Mouse (Mus musculus) liver, embryonic 14.5 days (tissue): ENCODE measurements around the gene Txnrd2. TPM values are rescaled to one million over a fixed set of nuclear protein-coding genes. Genes with fewer than 3 reads are reported as not detected.

Experiments used
- ATAC-seq: fragments of 200-750 bp; cut with Nextera tagmentation; 2 replicates; pipeline ENCODE4 v1.8.0; 2017; ENCODE audit warnings: moderate number of reproducible peaks, mild to moderate bottlenecking, moderate library complexity; ENCODE audit not compliant: insufficient read depth
- DNase-seq, 3 experiments: peaks; one replicate each; pipeline ENCODE4 v3.0.0-alpha.2; 2012 to 2013; ENCODE audit warnings: low read depth in 3 of 3, low spot score in 3 of 3
- H3K27ac ChIP-seq: fragments of 300-500 bp; sonication (generic); 2 replicates; pipeline ENCODE4 v1.5.1; 2014; ENCODE audit warnings: moderate library complexity, mild to moderate bottlenecking, control low read depth, inconsistent platforms
- H3K27me3 ChIP-seq: fragments of 300-500 bp; sonication (generic); 2 replicates; pipeline ENCODE4 v1.6.1; 2014; ENCODE audit warnings: mild to moderate bottlenecking, low read length, moderate library complexity; ENCODE audit not compliant: control insufficient read depth, insufficient read depth
- H3K36me3 ChIP-seq: fragments of 300-500 bp; sonication (generic); replicated peaks from 2 replicates; pipeline ENCODE4 v1.6.1; 2014; ENCODE audit warnings: low read depth; ENCODE audit not compliant: control insufficient read depth, insufficient read depth
- H3K4me1 ChIP-seq, 2 experiments: fragments of 200-500 bp in 1 of 2; fragments of 300-500 bp in 1 of 2; sonication (generic) in 1 of 2; replicated peaks; 2 replicates each; pipeline ENCODE4 v1.6.1; 2012 to 2014; ENCODE audit warnings: antibody characterized with exemption in 1 of 2, inconsistent platforms in 1 of 2, low read length in 1 of 2; ENCODE audit not compliant: control insufficient read depth in 2 of 2, insufficient read depth in 2 of 2
- H3K4me2 ChIP-seq: fragments of 300-500 bp; sonication (generic); 2 replicates; pipeline ENCODE4 v1.6.1; 2014; ENCODE audit warnings: low read depth, mild to moderate bottlenecking, control low read depth, moderate library complexity
- H3K4me3 ChIP-seq, 2 experiments: fragments of 200-500 bp in 1 of 2; fragments of 300-500 bp in 1 of 2; sonication (generic) in 1 of 2; 2 replicates each; pipeline ENCODE4 v1.5.1; 2012 to 2014; ENCODE audit warnings: low read depth in 2 of 2, low read length in 2 of 2, mild to moderate bottlenecking in 2 of 2, control low read depth in 1 of 2, inconsistent platforms in 1 of 2, moderate library complexity in 1 of 2; ENCODE audit not compliant: insufficient read depth in 1 of 2
- H3K9ac ChIP-seq: fragments of 300-500 bp; sonication (generic); replicated peaks from 2 replicates; pipeline ENCODE4 v1.6.1; 2014; ENCODE audit warnings: mild to moderate bottlenecking, control low read depth, moderate library complexity
- H3K9me3 ChIP-seq: fragments of 300-500 bp; sonication (generic); 2 replicates; pipeline ENCODE4 v1.6.1; 2016; ENCODE audit warnings: low read length, mixed read lengths; ENCODE audit not compliant: control insufficient read depth
- CTCF ChIP-seq: IDR thresholded peaks from 2 replicates; pipeline ENCODE4 v1.5.1; 2016; ENCODE audit warnings: antibody characterized with exemption, low read depth, control low read depth
- EP300 ChIP-seq: IDR thresholded peaks from 2 replicates; pipeline ENCODE4 v1.6.1; 2016; ENCODE audit warnings: antibody characterized with exemption, low read depth
- WGBS: fragments of 180-500 bp; shearing (Covaris S2); extraction: QIAGEN DNeasy Blood & Tissue Kit; methylation state at CpG from one replicate; pipeline ENCODE4 v1.1.7; 2014; ENCODE audit not compliant: insufficient replicate concordance; 5-methylcytosine and 5-hydroxymethylcytosine counted together
- polyA plus RNA-seq, 2 experiments: library from polyadenylated mRNA; depleted of rRNA in 1 of 2; stranded (reverse) in 1 of 2; unstranded in 1 of 2; fragments of >200 nt; fragmentation: Nextera tagmentation in 1 of 2; extraction: Ambion mirVana in 1 of 2; gene quantifications; 2 replicates each; pipeline versions ENCODE4 v1.2.1 to v1.2.3; 2012 to 2014

The Txnrd2 gene
- polyA plus RNA-seq (2012; rRNA removed) (79.9 and 113 TPM in 2 replicates), polyA plus RNA-seq (2014; fragmentation: Nextera tagmentation; extraction: Ambion mirVana) (110 and 112 TPM in 2 replicates)

DNA sequence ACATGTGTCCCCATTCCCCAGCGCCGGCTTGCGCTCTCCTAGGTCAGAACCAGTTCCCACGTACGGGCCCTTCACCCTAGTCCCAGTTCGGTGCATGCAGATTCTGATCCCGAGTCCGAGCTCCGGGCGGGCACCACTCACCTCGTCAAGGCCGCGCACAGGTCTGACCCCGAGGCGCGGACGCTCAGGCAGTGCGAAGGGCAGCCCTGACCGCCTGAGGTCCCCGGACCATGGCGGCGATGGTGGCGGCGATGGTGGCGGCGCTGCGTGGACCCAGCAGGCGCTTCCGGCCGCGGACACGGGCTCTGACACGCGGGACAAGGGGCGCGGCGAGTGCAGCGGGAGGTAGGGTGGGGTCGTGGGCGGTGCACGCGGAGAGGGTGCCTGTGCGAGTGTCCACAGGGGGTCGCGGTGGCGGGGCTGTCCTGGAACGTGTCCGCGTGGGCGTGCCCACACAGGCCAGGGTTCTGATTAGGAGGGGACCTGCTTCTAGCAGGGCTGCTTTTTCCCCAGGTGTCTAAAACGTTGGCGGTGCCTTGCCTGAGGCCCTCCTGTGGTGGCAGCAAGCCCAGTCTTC, at the start of gene Txnrd2:
Txnrd2 (plus strand) TSS at position 170 of the 577 bp plus-strand sequence.
- DNase-seq (peak; percentile 63 to 74 (median 72)), ATAC-seq (peak; percentile 64)
- Histone ChIP-seq H3K36me3 (peaks cover 30% of the 10 kb centered on the region), H3K9me3 (no peaks in the 10 kb centered on the region), H3K4me2 (peak within 1 kb of the TSS; percentile 96), H3K27ac (peak within 1 kb of the TSS; percentile 98), H3K27me3 (no peaks in the 10 kb centered on the region), H3K4me1 (peaks cover 34 to 40% of the 10 kb centered on the region in 2 experiments), H3K4me3 (peak within 1 kb of the TSS; percentile 82 to 96), H3K9ac (peak within 1 kb of the TSS; percentile 91)
- TF ChIP-seq EP300 (peak; percentile 28; the same call in 1 of the 2 replicates), CTCF (peak; percentile 81)
- under 1% methylated on average over 52 of the region's 52 CpGs for WGBS

DNA sequence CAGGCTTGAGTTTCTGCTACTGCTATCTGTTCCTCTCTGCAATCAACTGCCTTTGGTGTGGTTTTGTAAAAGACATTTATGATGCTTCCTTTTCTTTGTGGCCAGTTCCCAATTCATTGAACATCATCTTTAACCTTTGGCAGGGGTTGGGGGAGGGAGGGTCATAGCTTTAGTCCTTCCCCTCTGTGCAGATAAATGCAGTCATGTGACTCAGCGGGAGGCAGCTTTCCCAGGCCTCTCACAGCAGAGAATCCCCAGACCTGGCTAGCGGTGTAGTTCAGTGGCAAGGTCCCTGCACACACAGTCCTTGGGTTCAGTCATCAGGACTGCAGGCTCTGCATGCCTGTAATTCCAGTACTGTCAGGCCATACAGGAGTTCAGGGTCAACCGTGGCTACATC, 49.0 kb upstream of the Txnrd2 start:
- H3K4me3 ChIP-seq, result no peak overlapping the region
- no peaks in the 10 kb centered on the region for H3K9me3 ChIP-seq
- peak; percentile 70; the same call in 1 of the 2 replicates for ATAC-seq
- H3K9ac ChIP-seq, result no peak overlapping the region; the same call in 1 of the 2 replicates
- H3K27ac ChIP-seq, result no peak overlapping the region; the same call in 1 of the 2 replicates
- no peak overlapping the region for H3K4me2 ChIP-seq
- DNase-seq, result no peak
- no peak for TF ChIP-seq EP300
- peaks cover 7 to 12% of the 10 kb centered on the region in 2 experiments for H3K4me1 ChIP-seq
- no peaks in the 10 kb centered on the region for H3K27me3 ChIP-seq
- H3K36me3 ChIP-seq, result no peaks in the 10 kb centered on the region
- WGBS, result 18% methylated on average over 3 of the region's 3 CpGs

DNA sequence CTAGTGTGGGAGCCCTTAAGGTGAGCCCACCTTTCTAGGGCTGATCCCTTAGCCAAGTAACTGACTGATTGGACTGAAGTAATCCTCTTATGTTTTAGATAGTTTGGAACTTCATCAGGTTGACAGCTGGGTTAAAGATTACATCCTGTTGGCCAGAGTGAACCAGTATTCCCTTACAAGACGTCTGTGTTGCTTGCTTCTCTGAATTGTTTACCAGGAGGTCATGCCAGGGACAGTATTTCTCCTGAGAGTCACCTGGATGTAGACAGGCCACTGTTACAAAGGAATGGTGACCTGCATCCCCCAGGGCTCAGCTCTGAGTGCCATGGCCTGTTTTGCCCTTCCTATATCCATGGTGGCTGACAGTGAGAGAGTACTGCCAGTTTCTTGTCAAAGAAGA, 47.7 kb upstream of the Txnrd2 start:
- no peak overlapping the region for H3K27ac ChIP-seq
- H3K36me3 ChIP-seq, result no peaks in the 10 kb centered on the region
- no peak overlapping the region for H3K4me2 ChIP-seq
- WGBS, result 31% methylated on average over 1 of the region's 1 CpGs
- H3K27me3 ChIP-seq, result no peaks in the 10 kb centered on the region
- H3K4me1 ChIP-seq, result peaks cover 7 to 12% of the 10 kb centered on the region in 2 experiments
- TF ChIP-seq CTCF (no peak), EP300 (no peak)
- no peaks in the 10 kb centered on the region for H3K9me3 ChIP-seq
- DNase-seq (no peak), ATAC-seq (no peak)
- H3K9ac ChIP-seq, result no peak overlapping the region
- no peak overlapping the region for H3K4me3 ChIP-seq

DNA sequence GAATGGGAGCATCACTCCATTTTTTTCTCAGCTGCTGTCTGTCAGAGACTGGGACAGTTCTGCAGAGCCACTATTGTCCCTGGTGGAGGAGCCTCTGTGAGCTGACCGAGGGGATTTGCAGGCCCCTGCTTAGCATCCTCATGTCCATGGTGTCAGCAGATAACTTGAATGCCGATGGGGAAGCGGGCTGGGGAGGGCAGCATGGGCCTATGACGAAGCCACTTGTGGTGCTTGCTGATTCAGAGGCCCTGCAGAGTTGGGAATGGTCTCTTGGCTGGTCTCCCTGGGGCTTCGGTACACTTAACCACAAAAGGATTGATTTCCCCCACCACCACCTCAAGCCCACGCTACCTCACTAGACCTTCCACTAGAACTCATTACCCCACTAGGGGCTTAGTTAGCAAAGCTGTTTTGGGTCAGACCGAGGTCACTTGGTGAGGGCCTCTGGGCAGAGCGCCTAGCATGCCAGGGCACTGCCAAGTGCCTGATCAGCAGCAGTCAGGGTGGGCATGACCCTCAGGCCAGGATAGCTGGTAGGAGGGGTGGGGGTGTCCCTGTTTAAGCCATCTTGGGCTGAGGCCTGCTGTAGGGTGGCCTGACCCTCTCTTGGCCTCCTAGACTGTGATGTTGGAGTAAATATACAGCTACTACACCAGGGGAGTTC, 46.7 kb upstream of the Txnrd2 start:
- peaks cover 7 to 12% of the 10 kb centered on the region in 2 experiments for H3K4me1 ChIP-seq
- no peaks in the 10 kb centered on the region for H3K27me3 ChIP-seq
- WGBS, result 67% methylated on average over 8 of the region's 8 CpGs
- TF ChIP-seq EP300 (no peak), CTCF (no peak)
- DNase-seq (no peak), ATAC-seq (no peak)
- H3K9ac ChIP-seq, result no peak overlapping the region
- H3K36me3 ChIP-seq, result no peaks in the 10 kb centered on the region
- H3K27ac ChIP-seq, result no peak overlapping the region
- no peak overlapping the region for H3K4me3 ChIP-seq
- no peak overlapping the region for H3K4me2 ChIP-seq
- H3K9me3 ChIP-seq, result no peaks in the 10 kb centered on the region

DNA sequence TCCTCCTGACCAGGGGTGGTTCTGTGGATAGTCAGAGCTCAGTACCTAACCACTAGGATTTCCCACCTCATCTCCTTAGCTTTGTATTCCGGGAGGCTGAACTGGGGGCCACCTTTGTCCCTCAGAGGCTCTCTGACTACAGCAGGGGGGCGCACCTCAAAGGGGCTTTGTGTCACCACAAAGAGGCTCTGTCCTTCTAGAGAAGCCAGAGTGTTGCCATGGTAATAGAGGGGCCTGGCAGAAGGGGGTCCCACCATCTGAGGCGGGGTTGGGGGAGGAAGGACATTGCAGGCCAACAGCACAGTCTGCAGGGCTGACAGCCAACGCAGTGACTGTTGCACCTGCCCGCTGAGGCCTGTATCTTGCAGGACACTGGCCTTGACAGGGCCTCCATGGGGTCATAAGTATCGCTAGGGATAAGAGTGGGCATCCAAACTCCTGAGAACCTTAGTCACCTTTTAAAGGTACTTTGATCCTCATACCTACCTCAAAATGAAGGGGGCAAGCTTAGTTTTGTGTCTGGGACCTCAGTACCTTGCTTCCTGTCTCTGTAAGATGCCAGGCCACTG, 45.6 kb upstream of the Txnrd2 start:
- Histone ChIP-seq H3K36me3 (no peaks in the 10 kb centered on the region), H3K27me3 (no peaks in the 10 kb centered on the region), H3K4me3 (no peak overlapping the region), H3K4me1 (peaks cover 7 to 12% of the 10 kb centered on the region in 2 experiments), H3K9me3 (no peaks in the 10 kb centered on the region), H3K27ac (no peak overlapping the region), H3K9ac (no peak overlapping the region), H3K4me2 (no peak overlapping the region)
- no peak for ATAC-seq
- no peak for TF ChIP-seq CTCF
- no peak for TF ChIP-seq EP300
- DNase-seq, result no peak
- 66% methylated on average over 6 of the region's 6 CpGs for WGBS
